Mouse (Mus musculus) forebrain, embryonic 12.5 days (tissue): ENCODE data around the gene Ptprn2. TPM values are rescaled to one million over a fixed set of nuclear protein-coding genes. Genes with fewer than 3 reads are reported as not detected.

Experiments
- ATAC-seq: fragments of 200-750 bp; cut with Nextera tagmentation; 2 replicates; pipeline ENCODE4 v1.8.0; 2017; ENCODE audit warnings: moderate TSS enrichment; ENCODE audit not compliant: low FRiP score
- H3K27ac ChIP-seq: fragments of 300-500 bp; sonication (generic); 2 replicates; pipeline ENCODE4 v1.5.1; 2016; ENCODE audit warnings: mild to moderate bottlenecking
- H3K27me3 ChIP-seq: fragments of 300-500 bp; sonication (generic); 2 replicates; pipeline ENCODE4 v1.6.1; 2016; ENCODE audit warnings: mild to moderate bottlenecking
- H3K36me3 ChIP-seq: fragments of 300-500 bp; sonication (generic); replicated peaks from 2 replicates; pipeline ENCODE4 v1.6.1; 2016; ENCODE audit warnings: mild to moderate bottlenecking
- H3K4me1 ChIP-seq: fragments of 300-500 bp; sonication (generic); 2 replicates; pipeline ENCODE4 v1.6.1; 2016
- H3K4me2 ChIP-seq: fragments of 300-500 bp; sonication (generic); 2 replicates; pipeline ENCODE4 v1.6.1; 2016; ENCODE audit warnings: mild to moderate bottlenecking, moderate library complexity
- H3K4me3 ChIP-seq: fragments of 300-500 bp; sonication (generic); replicated peaks from 2 replicates; pipeline ENCODE4 v1.5.1; 2016; ENCODE audit warnings: mild to moderate bottlenecking
- H3K9ac ChIP-seq: fragments of 300-500 bp; sonication (generic); 2 replicates; pipeline ENCODE4 v1.6.1; 2016; ENCODE audit warnings: mild to moderate bottlenecking
- H3K9me3 ChIP-seq: fragments of 300-500 bp; sonication (generic); 2 replicates; pipeline ENCODE4 v1.6.1; 2016
- WGBS: fragments of 180-500 bp; shearing (Covaris S2); methylation state at CpG from one replicate; pipeline ENCODE4 v1.1.7; 2016; 5-methylcytosine and 5-hydroxymethylcytosine counted together
- polyA plus RNA-seq: library from polyadenylated mRNA; unstranded; fragments of >200 nt; fragmentation: Nextera tagmentation; extraction: Ambion mirVana; gene quantifications from 2 replicates; pipeline ENCODE4 v1.2.1, GENCODE M21; 2016

Gene Ptprn2
- polyA plus RNA-seq, 1 experiment from 2014 or later = 8.8 TPM

DNA sequence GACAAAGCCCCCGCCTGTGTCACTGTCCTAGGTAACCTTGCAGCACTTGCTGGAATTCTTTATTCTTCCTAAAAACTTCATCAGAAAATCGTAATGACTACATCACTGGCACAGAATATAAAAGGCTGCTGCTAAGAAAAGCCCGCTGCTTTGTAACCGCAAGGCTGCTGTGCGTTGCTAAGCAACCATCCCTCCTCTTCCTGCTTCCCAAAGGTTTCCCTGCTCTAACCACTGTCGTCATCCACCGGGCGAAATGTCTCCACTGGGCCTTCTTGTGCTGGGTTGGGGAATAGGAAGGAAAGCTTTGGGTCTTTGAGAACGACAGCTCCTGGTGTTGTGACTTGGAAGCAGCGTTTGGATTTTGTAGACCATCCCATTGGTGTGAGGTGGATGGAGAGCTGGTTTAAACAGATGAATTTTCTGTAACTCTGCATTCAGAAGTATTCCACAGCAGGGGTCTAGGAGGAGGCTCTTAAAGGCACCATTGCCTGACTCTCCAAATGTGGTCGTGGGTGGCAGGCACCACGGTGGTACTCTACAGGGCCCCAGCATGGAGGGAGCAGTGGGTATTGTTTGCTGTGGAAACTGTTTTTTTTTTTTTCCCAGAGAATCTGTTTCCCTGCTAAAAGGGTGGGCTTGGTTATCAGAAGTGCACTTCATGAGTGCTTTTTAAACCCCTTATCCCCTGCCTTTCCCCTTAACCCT, 711.4 kb downstream of the Ptprn2 start:
- H3K4me2 ChIP-seq = peak overlapping the region; percentile 45
- H3K36me3 ChIP-seq = peaks cover 9% of the 10 kb centered on the region
- H3K4me1 ChIP-seq = peaks cover 93% of the 10 kb centered on the region
- 1% methylated on average over 12 of the region's 12 CpGs for WGBS
- H3K9me3 ChIP-seq = no peaks in the 10 kb centered on the region
- peak overlapping the region; percentile 21; the same call in 1 of the 2 replicates for H3K9ac ChIP-seq
- peak overlapping the region; percentile 91 for H3K27ac ChIP-seq
- no peaks in the 10 kb centered on the region for H3K27me3 ChIP-seq
- peak; percentile 84 for ATAC-seq
- no peak overlapping the region for H3K4me3 ChIP-seq

DNA sequence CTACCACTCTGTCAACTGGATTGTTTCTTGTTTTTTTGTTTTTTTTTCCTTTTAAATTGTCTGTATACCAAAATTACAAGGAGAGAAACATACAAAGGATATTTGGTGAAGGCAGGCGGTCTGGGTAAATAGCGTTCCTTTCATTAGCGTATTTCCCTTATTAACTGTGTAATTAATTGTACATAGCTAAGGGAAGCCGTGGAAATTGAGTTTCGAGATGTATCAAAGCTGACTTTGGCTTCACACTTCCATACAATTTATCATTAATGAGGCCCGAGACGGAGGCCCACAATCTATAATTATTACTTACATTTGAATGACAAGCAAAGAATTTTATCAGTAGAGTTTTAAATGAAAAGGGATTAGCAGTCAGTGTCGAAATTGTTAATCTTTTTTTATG, 712.6 kb downstream of the Ptprn2 start:
- no peaks in the 10 kb centered on the region for H3K27me3 ChIP-seq
- H3K9ac ChIP-seq = no peak overlapping the region
- H3K9me3 ChIP-seq = no peaks in the 10 kb centered on the region
- H3K4me3 ChIP-seq = no peak overlapping the region
- no peak for ATAC-seq
- 0 out of 2 replicates have a peak overlapping the region, but pooled peaks have one; percentile 6 for H3K4me2 ChIP-seq
- peak overlapping the region; percentile 70; the same call in 1 of the 2 replicates for H3K27ac ChIP-seq
- H3K4me1 ChIP-seq = peaks cover 96% of the 10 kb centered on the region
- peaks cover 9% of the 10 kb centered on the region for H3K36me3 ChIP-seq
- 18% methylated on average over 8 of the region's 8 CpGs for WGBS

DNA sequence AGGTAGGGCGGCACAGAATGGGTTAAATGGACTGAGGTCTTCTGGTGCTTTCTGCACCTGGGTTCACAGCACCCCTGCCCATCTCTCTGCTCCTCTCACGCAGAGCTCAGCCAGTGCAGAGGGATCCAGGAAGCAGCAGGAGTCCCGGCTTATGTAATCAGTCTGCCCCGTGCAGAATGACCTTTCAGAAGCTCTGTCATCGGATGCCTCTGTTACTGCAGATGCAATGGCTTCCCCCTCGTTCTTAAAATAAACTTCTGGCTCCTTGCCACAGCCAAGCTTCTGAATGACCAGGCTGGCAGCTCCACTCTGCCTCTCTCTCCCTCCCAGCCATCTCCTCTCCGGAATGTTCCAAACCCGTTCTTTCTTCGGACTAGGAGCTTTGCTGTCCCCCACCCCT, 714.6 kb downstream of the Ptprn2 start:
- peak overlapping the region; percentile 25; the same call in 1 of the 2 replicates for H3K9ac ChIP-seq
- no peak for ATAC-seq
- no peaks in the 10 kb centered on the region for H3K36me3 ChIP-seq
- peak overlapping the region; percentile 74; the same call in 1 of the 2 replicates for H3K27ac ChIP-seq
- no peaks in the 10 kb centered on the region for H3K27me3 ChIP-seq
- no peak overlapping the region for H3K4me3 ChIP-seq
- H3K4me1 ChIP-seq = peaks cover 96% of the 10 kb centered on the region
- WGBS = 19% methylated on average over 9 of the region's 9 CpGs
- no peaks in the 10 kb centered on the region for H3K9me3 ChIP-seq
- H3K4me2 ChIP-seq = peak overlapping the region; percentile 19; the same call in 1 of the 2 replicates

DNA sequence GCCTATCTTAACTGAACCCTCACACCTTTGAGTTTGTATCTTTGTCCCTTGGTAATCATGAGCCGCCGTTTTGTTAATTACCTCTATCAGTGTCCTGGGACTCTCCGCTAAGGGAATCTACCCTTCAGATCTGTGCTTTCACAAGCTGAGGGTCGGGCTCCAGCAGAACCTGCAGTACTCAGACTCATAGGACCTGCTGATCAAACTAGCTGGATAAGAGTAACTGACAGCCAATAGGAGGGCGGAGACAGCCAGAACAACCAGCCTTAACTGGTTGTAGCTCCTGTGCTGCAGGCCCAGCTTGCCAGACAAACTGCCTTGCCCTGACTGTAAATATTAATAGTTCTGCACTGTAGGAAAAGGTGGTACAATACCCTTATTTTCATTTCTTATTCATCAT, 715.1 kb downstream of the Ptprn2 start:
- Histone ChIP-seq H3K4me3 (no peak overlapping the region), H3K27ac (peak overlapping the region; percentile 74), H3K27me3 (no peaks in the 10 kb centered on the region), H3K9ac (peak overlapping the region; percentile 25; the same call in 1 of the 2 replicates), H3K36me3 (no peaks in the 10 kb centered on the region), H3K4me1 (peaks cover 92% of the 10 kb centered on the region), H3K9me3 (no peaks in the 10 kb centered on the region), H3K4me2 (no peak overlapping the region)
- WGBS = 57% methylated on average over 5 of the region's 5 CpGs
- ATAC-seq = no peak

DNA sequence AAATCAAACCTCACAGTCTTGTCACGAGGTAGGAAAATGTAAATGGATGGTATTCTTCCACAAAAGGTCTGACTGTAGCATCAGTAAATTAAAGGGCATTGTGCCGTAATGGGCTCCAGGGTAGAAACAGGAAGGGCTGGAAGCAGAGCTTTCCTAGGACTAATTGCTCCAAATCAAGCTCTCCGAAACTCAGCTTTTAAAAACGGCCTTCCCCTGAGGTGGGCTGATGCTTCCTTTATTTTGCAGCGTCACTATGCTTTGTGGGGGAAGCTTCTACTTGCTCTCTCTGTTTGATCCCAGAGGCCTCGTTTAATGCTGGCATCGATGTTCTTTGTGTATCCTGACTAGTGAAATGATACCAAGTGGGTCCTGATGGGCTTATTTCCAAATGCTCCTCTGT, 718.0 kb downstream of the Ptprn2 start:
- no peak for ATAC-seq
- Histone ChIP-seq H3K36me3 (no peaks in the 10 kb centered on the region), H3K27ac (peak overlapping the region; percentile 61; the same call in 1 of the 2 replicates), H3K4me2 (no peak overlapping the region), H3K4me3 (no peak overlapping the region), H3K9ac (no peak overlapping the region), H3K27me3 (no peaks in the 10 kb centered on the region), H3K9me3 (no peaks in the 10 kb centered on the region), H3K4me1 (peaks cover 69% of the 10 kb centered on the region)
- 36% methylated on average over 7 of the region's 7 CpGs for WGBS

DNA sequence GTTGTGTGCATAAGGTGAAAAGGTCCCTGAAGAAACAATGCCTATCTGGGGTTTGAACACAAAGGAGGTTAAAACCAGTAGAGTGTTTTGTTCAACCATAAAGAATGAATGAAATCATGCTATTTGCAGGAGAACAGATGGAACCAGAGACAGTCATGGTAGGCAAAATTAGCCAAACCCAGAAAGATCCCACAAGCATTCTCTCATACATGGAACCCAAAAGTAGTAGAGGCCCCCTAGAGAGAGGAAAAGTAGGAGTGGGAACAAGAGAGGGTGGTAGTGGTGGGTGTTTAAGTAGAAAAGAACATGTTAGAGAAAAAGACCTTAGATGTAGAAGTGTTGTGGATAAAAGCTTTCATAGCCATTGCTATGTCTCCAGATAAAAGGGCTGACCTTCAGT, 719.4 kb downstream of the Ptprn2 start:
- Histone ChIP-seq H3K4me3 (no peak overlapping the region), H3K4me2 (no peak overlapping the region), H3K9me3 (no peaks in the 10 kb centered on the region), H3K27me3 (no peaks in the 10 kb centered on the region), H3K9ac (no peak overlapping the region), H3K4me1 (peaks cover 55% of the 10 kb centered on the region), H3K27ac (no peak overlapping the region), H3K36me3 (no peaks in the 10 kb centered on the region)
- no peak for ATAC-seq

DNA sequence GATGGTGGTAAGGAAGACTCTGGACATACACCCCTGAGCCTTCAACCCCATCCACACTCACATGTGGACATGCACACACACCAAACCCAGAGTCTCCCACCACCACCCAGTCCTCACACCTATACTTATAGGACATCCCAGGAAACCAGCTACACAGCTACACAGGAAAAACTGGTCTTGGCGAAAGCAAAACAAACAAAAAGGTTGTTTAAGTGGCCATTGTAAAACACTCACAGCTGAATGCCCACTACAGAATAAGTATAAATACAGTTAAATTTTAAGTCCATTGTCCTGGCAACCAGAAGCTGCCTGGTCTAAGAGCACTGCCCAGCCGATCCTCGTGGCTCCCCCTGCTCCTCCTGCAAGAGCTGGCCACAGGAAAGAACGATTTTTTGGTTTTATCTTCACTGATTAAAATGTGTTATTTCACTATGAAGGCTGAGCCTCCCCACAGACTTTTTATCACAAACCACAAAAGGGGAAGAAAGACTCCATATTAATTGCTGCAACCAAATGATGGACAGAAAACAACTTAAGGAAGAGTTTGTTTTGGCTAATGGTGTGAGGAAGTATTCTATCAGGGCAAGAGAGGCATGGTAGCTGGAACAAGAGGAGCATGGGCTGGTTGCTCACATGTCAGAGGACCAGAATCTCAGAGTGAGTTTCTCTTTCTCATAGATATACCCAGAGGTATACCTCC, 722.1 kb downstream of the Ptprn2 start:
- Histone ChIP-seq H3K4me3 (no peak overlapping the region), H3K27me3 (no peaks in the 10 kb centered on the region), H3K4me1 (peaks cover 29% of the 10 kb centered on the region), H3K36me3 (peaks cover 13% of the 10 kb centered on the region), H3K4me2 (no peak overlapping the region), H3K27ac (no peak overlapping the region), H3K9ac (no peak overlapping the region), H3K9me3 (no peaks in the 10 kb centered on the region)
- ATAC-seq = no peak
- 65% methylated on average over 4 of the region's 4 CpGs for WGBS

DNA sequence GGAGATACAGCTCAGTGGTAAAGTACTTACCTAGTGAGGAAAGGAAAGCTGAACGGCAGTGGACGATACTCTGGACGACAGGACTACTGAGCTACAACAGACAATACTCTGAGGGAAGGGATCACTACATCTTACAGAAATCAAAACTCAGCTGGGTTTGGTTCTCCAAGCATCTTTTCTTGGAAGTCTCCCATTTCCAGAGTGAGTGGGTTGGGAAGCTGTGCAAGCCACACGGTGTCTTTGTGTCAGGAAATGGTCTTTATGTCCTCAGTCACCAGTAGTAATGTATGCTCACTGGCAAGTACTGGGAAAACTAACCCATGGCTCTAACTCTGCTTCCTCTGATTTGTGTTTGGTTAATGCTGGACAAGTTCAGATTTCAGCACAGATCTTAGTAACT, 724.9 kb downstream of the Ptprn2 start:
- peaks cover 36% of the 10 kb centered on the region for H3K36me3 ChIP-seq
- H3K27ac ChIP-seq = no peak overlapping the region
- H3K4me3 ChIP-seq = no peak overlapping the region
- H3K9me3 ChIP-seq = no peaks in the 10 kb centered on the region
- 88% methylated on average over 4 of the region's 4 CpGs for WGBS
- no peak for ATAC-seq
- H3K4me2 ChIP-seq = no peak overlapping the region
- H3K4me1 ChIP-seq = peaks cover 6% of the 10 kb centered on the region; the same call in 1 of the 2 replicates
- H3K9ac ChIP-seq = no peak overlapping the region
- no peaks in the 10 kb centered on the region for H3K27me3 ChIP-seq

DNA sequence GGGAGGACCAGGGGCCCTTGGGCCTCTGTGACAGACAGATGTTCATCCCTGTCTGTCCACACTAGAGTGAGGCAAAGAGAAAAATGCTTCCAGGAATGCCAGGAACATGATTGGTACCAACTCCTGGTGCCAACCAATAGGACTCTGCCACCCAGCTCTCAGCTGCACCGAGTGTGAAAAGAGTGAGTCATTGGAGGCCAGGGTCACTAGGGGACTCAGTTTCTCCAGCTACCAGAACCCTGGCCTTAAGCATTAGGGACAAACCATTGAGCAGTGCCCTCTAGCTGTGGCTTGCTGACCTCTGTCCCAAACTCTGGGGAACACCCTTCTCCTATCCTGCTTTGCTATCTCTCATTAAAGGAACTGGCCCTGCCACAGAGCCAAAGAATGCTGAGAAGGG, 728.0 kb downstream of the Ptprn2 start:
- no peaks in the 10 kb centered on the region for H3K27me3 ChIP-seq
- 81% methylated on average over 1 of the region's 1 CpGs for WGBS
- H3K4me2 ChIP-seq = no peak overlapping the region
- no peaks in the 10 kb centered on the region for H3K9me3 ChIP-seq
- H3K27ac ChIP-seq = no peak overlapping the region
- 0 out of 2 replicates have a peak, but pooled peaks cover under 1% of the 10 kb centered on the region for H3K4me1 ChIP-seq
- no peak for ATAC-seq
- no peak overlapping the region for H3K9ac ChIP-seq
- H3K36me3 ChIP-seq = peaks cover 67% of the 10 kb centered on the region
- no peak overlapping the region for H3K4me3 ChIP-seq

DNA sequence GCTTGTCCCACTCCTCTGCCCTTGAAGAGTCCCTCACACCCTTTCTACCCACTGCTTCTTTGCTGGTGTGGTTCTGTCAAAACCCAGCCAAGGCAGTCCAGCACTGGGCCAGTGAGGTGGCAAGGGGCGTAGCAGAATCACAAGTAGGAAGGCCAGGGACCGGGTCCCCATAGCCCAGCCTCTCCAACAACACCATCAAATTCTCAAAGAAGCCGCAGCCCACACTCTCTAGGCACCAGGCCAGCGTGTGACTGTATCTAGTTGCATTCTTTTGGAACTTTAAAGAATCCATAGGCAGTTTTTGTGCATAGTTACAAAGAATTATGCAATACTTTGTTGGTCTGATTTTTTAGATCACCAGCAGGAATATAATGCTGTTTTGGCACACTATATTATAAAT, 728.8 kb downstream of the Ptprn2 start:
- Histone ChIP-seq H3K4me3 (no peak overlapping the region), H3K27ac (no peak overlapping the region), H3K9ac (no peak overlapping the region), H3K27me3 (no peaks in the 10 kb centered on the region), H3K9me3 (no peaks in the 10 kb centered on the region), H3K4me2 (no peak overlapping the region), H3K4me1 (0 out of 2 replicates have a peak, but pooled peaks cover 4% of the 10 kb centered on the region), H3K36me3 (peaks cover 74% of the 10 kb centered on the region)
- 90% methylated on average over 4 of the region's 4 CpGs for WGBS
- ATAC-seq = no peak

DNA sequence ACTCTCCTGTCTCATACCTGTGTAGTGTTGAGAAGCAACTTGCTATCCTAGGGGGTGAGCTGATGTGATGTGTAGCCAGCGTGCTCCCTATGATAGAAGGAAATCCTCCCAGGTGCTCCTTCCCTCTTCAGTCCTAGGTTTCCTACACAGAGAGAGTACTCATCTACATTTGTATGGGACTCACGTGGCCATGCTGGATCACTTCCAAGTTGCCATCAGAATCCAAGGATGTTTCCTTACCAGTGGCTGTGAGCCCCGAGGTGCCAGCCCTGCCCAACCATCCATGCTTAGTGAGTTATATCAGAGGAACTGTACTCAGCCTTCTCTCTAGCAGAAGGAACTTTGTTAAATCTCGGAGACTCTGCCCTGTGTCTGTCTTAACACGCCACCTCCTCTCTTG, 729.4 kb downstream of the Ptprn2 start:
- no peak overlapping the region for H3K4me3 ChIP-seq
- no peak overlapping the region for H3K9ac ChIP-seq
- H3K4me1 ChIP-seq = 0 out of 2 replicates have a peak, but pooled peaks cover 4% of the 10 kb centered on the region
- H3K27ac ChIP-seq = no peak overlapping the region
- no peaks in the 10 kb centered on the region for H3K9me3 ChIP-seq
- no peak; the same call in 1 of the 2 replicates for ATAC-seq
- peaks cover 75% of the 10 kb centered on the region for H3K36me3 ChIP-seq
- H3K4me2 ChIP-seq = no peak overlapping the region
- WGBS = 78% methylated on average over 5 of the region's 5 CpGs
- H3K27me3 ChIP-seq = no peaks in the 10 kb centered on the region

DNA sequence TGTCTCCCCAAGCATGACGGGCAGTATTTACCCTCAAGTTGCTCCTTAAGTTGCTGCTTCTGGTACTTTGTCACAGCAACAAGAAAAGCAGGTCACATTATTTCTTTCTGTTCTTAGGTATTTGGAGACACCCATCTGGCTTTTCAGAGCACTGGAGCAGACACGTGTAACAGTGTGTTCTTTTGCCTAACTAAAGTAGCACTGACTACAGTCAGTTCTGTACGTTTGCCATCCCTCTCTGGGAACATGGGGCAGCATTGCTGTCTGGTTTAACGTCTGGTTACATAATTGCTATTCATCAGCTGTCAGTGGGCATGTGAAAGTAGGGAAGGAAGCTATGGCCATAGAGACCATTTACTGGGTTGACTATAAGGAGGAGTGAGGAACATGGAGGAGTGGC, 736.4 kb downstream of the Ptprn2 start:
- no peak overlapping the region for H3K27ac ChIP-seq
- 86% methylated on average over 4 of the region's 4 CpGs for WGBS

More for the DNA sequence above, 736.4 kb downstream of the Ptprn2 start:
- no peaks in the 10 kb centered on the region for H3K27me3 ChIP-seq
- no peak overlapping the region for H3K4me3 ChIP-seq
- H3K4me2 ChIP-seq = no peak overlapping the region
- no peak overlapping the region for H3K9ac ChIP-seq
- H3K36me3 ChIP-seq = peaks cover 46% of the 10 kb centered on the region
- H3K4me1 ChIP-seq = 0 out of 2 replicates have a peak, but pooled peaks cover 4% of the 10 kb centered on the region
- no peak for ATAC-seq
- H3K9me3 ChIP-seq = no peaks in the 10 kb centered on the region
